Comparison of ENCODE assay signal across 10 mouse cellular contexts in the genomic region with DNA sequence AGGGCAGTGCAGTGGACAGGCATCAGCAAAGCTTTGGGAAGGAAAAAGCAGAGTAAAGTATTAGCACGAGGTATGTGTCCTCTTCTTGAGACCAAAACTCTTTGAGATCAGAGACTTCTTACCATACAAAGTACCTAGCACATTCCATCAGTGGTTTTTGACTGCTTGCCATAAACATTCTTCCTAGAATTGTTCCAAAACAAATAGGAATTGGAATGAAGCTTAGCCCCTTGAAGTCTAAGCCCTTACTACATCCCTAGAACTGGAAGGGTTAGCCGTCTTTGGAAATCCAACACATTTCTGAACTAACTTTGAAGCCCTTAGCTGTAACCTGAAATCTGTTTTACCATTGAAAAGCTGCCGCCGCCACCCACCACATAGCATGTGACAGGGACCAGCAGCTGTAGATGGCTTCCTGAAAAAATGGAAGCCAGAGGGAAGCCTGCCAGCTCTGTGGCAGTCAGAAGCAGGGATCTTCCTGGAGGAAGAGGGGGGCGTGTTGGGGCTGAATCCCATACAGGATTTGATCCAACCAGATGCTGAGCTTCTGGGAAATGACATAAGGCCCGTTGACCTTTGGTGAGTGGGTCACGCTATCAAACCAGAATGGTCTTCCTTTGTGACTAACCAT. TPM values are rescaled to one million over a fixed set of nuclear protein-coding genes. Genes with fewer than 3 reads are reported as not detected.
DNase-seq lines count a peak whose midpoint lies in the region; ATAC-seq and TF ChIP-seq lines count a peak whose summit lies in the region.
"Had no signal": no experiment of that assay in that cellular context is flagged by ENCODE, and none has a peak within 500 bp of the region (broad histone marks: within the 10 kb centered on the region; RNA-seq: fewer than 3 reads in every experiment).

No protein-coding gene starts in this region.

- H3K4me3 ChIP-seq in forebrain, postnatal 0 days (ENCODE audit: low read depth, low read length): no peak overlapping the region
- no peak overlapping the region for H3K4me3 ChIP-seq in forebrain, embryonic 11.5 days (ENCODE audit: low read depth, low read length)
- H3K4me3 ChIP-seq in midbrain, embryonic 10.5 days: no peak overlapping the region
- H3K4me3 ChIP-seq: limb, embryonic 12.5 days had no signal

- no peaks in the 10 kb centered on the region for H3K27me3 ChIP-seq in forebrain, postnatal 0 days (ENCODE audit: insufficient read depth, low read length)
- no peaks in the 10 kb centered on the region for H3K27me3 ChIP-seq in forebrain, embryonic 11.5 days (ENCODE audit: control insufficient read depth, insufficient read depth, low read length)
- no peaks in the 10 kb centered on the region for H3K27me3 ChIP-seq in midbrain, embryonic 10.5 days (ENCODE audit: low read depth, poor library complexity, severe bottlenecking)
- H3K27me3 ChIP-seq: CH12.LX; limb, embryonic 12.5 days had no signal

- peaks cover 25% of the 10 kb centered on the region for H3K36me3 ChIP-seq in forebrain, postnatal 0 days (ENCODE audit: insufficient read depth)
- no peaks in the 10 kb centered on the region for H3K36me3 ChIP-seq in forebrain, embryonic 11.5 days (ENCODE audit: control insufficient read depth, insufficient read depth, low read length)
- H3K36me3 ChIP-seq in midbrain, embryonic 10.5 days: peaks cover 41% of the 10 kb centered on the region

- H3K9ac ChIP-seq in forebrain, postnatal 0 days: no peak overlapping the region
- H3K9ac ChIP-seq in forebrain, embryonic 11.5 days (ENCODE audit: low read length): no peak overlapping the region
- H3K9ac ChIP-seq: limb, embryonic 12.5 days had no signal

- H3K4me2 ChIP-seq in forebrain, postnatal 0 days (ENCODE audit: low read depth): no peak overlapping the region
- no peak overlapping the region for H3K4me2 ChIP-seq in forebrain, embryonic 11.5 days (ENCODE audit: low read depth, low read length, severe bottlenecking)
- H3K4me2 ChIP-seq: limb, embryonic 12.5 days had no signal

- DNase-seq in forebrain, postnatal 0 days: peak; percentile 35
- no peak for DNase-seq in forebrain, embryonic 11.5 days (ENCODE audit: low spot score)
- DNase-seq in frontal cortex, postnatal 25 days (ENCODE audit: low spot score in 2 of 2): peak; percentile 36 to 37
- peak; percentile 83 for DNase-seq in kidney, postnatal 14 days
- peak; percentile 55 for DNase-seq in lung, postnatal 25 days (ENCODE audit: low spot score)
- no peak for DNase-seq in c-Kit-positive CD71-positive TER-119-positive erythroid progenitor cells, embryonic 14.5 days (ENCODE audit: low spot score)
- DNase-seq in midbrain, embryonic 10.5 days (ENCODE audit: low spot score): no peak
- no peak for DNase-seq in retina, postnatal 1 day

- 81% methylated on average over 7 of the region's 7 CpGs for WGBS in forebrain, postnatal 0 days
- WGBS in forebrain, embryonic 11.5 days: 89% methylated on average over 7 of the region's 7 CpGs
- WGBS in midbrain, embryonic 10.5 days: 91% methylated on average over 7 of the region's 7 CpGs

- ATAC-seq in forebrain, postnatal 0 days: no peak
- ATAC-seq in forebrain, embryonic 11.5 days (replicated peaks; ENCODE audit: low FRiP score): no peak

- H3K9me3 ChIP-seq in forebrain, postnatal 0 days (ENCODE audit: low read length): no peaks in the 10 kb centered on the region
- no peaks in the 10 kb centered on the region for H3K9me3 ChIP-seq in forebrain, embryonic 11.5 days (ENCODE audit: control insufficient read depth, low read length)
- no peaks in the 10 kb centered on the region for H3K9me3 ChIP-seq in midbrain, embryonic 10.5 days (replicated peaks)
- H3K9me3 ChIP-seq: limb, embryonic 12.5 days had no signal

- no peak overlapping the region for H3K27ac ChIP-seq in forebrain, postnatal 0 days (ENCODE audit: low read depth, low read length)
- H3K27ac ChIP-seq in forebrain, embryonic 11.5 days (ENCODE audit: low read depth, low read length): no peak overlapping the region
- H3K27ac ChIP-seq in midbrain, embryonic 10.5 days (replicated peaks): no peak overlapping the region
- H3K27ac ChIP-seq: limb, embryonic 12.5 days had no signal

- no peaks in the 10 kb centered on the region for H3K4me1 ChIP-seq in forebrain, postnatal 0 days (ENCODE audit: insufficient read depth)
- H3K4me1 ChIP-seq in forebrain, embryonic 11.5 days (replicated peaks; ENCODE audit: control insufficient read depth, insufficient read depth, low read length): no peaks in the 10 kb centered on the region
- H3K4me1 ChIP-seq in midbrain, embryonic 10.5 days: no peaks in the 10 kb centered on the region; the same call in 1 of the 2 replicates
- H3K4me1 ChIP-seq: limb, embryonic 12.5 days had no signal

- TF ChIP-seq CTCF in forebrain, postnatal 0 days (IDR thresholded peaks at IDR 0.05; ENCODE audit: low read depth): no peak

RNA-seq across cellular contexts. Expression of a gene that starts 34.5 kb away (rescaled TPM):
- total RNA-seq in forebrain, postnatal 0 days (2014; rRNA removed): 25.2 and 29.6 TPM in 2 replicates
- polyA plus RNA-seq in forebrain, postnatal 0 days (2015; fragmentation: Nextera tagmentation; extraction: Ambion mirVana): 10.6 and 19.7 TPM in 2 replicates
- polyA plus RNA-seq in forebrain, embryonic 11.5 days (2014; fragmentation: Nextera tagmentation; extraction: Ambion mirVana): 26.1 and 27.2 TPM in 2 replicates
- 25.8 and 27.6 TPM in 2 replicates for polyA plus RNA-seq in midbrain, embryonic 10.5 days (2016; fragmentation: Nextera tagmentation; extraction: Ambion mirVana)

RNA-seq across cellular contexts. Expression of a gene that starts 34.6 kb away (rescaled TPM):
- total RNA-seq in forebrain, postnatal 0 days (2014; rRNA removed): 166 and 203 TPM in 2 replicates
- 295 and 354 TPM in 2 replicates for polyA plus RNA-seq in forebrain, postnatal 0 days (2015; fragmentation: Nextera tagmentation; extraction: Ambion mirVana)
- polyA plus RNA-seq in forebrain, embryonic 11.5 days (2014; fragmentation: Nextera tagmentation; extraction: Ambion mirVana): 201 and 224 TPM in 2 replicates
- polyA plus RNA-seq in midbrain, embryonic 10.5 days (2016; fragmentation: Nextera tagmentation; extraction: Ambion mirVana): 231 and 233 TPM in 2 replicates

RNA-seq across cellular contexts. Expression of a gene that starts 35.4 kb away (rescaled TPM):
- total RNA-seq in forebrain, postnatal 0 days (2014; rRNA removed): 29.3 and 36.9 TPM in 2 replicates
- polyA plus RNA-seq in forebrain, postnatal 0 days (2015; fragmentation: Nextera tagmentation; extraction: Ambion mirVana): 16.6 and 25.6 TPM in 2 replicates
- polyA plus RNA-seq in forebrain, embryonic 11.5 days (2014; fragmentation: Nextera tagmentation; extraction: Ambion mirVana): 32.9 and 33.3 TPM in 2 replicates
- polyA plus RNA-seq in midbrain, embryonic 10.5 days (2016; fragmentation: Nextera tagmentation; extraction: Ambion mirVana): 30.2 and 32.4 TPM in 2 replicates

Comparison
In these comparisons a context has a peak if more than half of its experiments do, and no peak if none do; other contexts are left out.
1. DNase-seq: peak in forebrain, postnatal 0 days (single experiment), frontal cortex, postnatal 25 days (2 of 2), kidney, postnatal 14 days (single experiment) and lung, postnatal 25 days (single experiment); none in forebrain, embryonic 11.5 days (single experiment), c-Kit-positive CD71-positive TER-119-positive erythroid progenitor cells, embryonic 14.5 days (single experiment), midbrain, embryonic 10.5 days (single experiment) and retina, postnatal 1 day (single experiment).